Mouse (Mus musculus) ES-Bruce4 (cell line): ENCODE data around the gene Eif3i. TPM values are rescaled to one million over a fixed set of nuclear protein-coding genes. Genes with fewer than 3 reads are reported as not detected.

Experiments
- H3K27ac ChIP-seq: 2 replicates; pipeline ENCODE4 v1.5.1; 2012; ENCODE audit warnings: low read length, inconsistent platforms; ENCODE audit not compliant: insufficient read depth
- H3K27me3 ChIP-seq: 2 replicates; pipeline ENCODE4 v1.6.1; 2012; ENCODE audit warnings: mild to moderate bottlenecking, low read length, inconsistent platforms; ENCODE audit not compliant: control insufficient read depth, poor library complexity, insufficient read depth, severe bottlenecking
- H3K36me3 ChIP-seq: 2 replicates; pipeline ENCODE4 v1.6.1; 2012; ENCODE audit warnings: inconsistent platforms, mild to moderate bottlenecking, low read length, moderate library complexity; ENCODE audit not compliant: control insufficient read depth, poor library complexity, insufficient read depth, severe bottlenecking
- H3K4me1 ChIP-seq: one replicate; pipeline ENCODE4 v1.8.1; 2011; ENCODE audit warnings: low read length; ENCODE audit not compliant: control insufficient read depth, insufficient read depth
- H3K4me3 ChIP-seq: 2 replicates; pipeline ENCODE4 v1.5.1; 2011; ENCODE audit warnings: low read depth, mild to moderate bottlenecking, low read length
- H3K9ac ChIP-seq: 2 replicates; pipeline ENCODE4 v1.6.1; 2012; ENCODE audit warnings: low read depth, mild to moderate bottlenecking, inconsistent platforms; ENCODE audit not compliant: poor library complexity, severe bottlenecking
- H3K9me3 ChIP-seq: replicated peaks from 2 replicates; pipeline ENCODE4 v1.6.1; 2012; ENCODE audit warnings: mild to moderate bottlenecking, low read length, inconsistent platforms; ENCODE audit not compliant: control insufficient read depth, poor library complexity, insufficient read depth, severe bottlenecking
- CTCF ChIP-seq: IDR thresholded peaks from one replicate; pipeline ENCODE4 v1.8.1; 2011; ENCODE audit warnings: low read depth, low read length
- EP300 ChIP-seq: IDR thresholded peaks from 2 replicates; pipeline ENCODE4 v1.6.1; 2011; ENCODE audit warnings: low read depth, low read length; ENCODE audit not compliant: insufficient read depth
- POLR2A ChIP-seq: IDR thresholded peaks from one replicate; pipeline ENCODE4 v1.8.1; 2011; ENCODE audit warnings: low read length; ENCODE audit not compliant: insufficient read depth
- polyA plus RNA-seq: library from polyadenylated mRNA; stranded (reverse); fragments of >200 nt; gene quantifications from 2 replicates; pipeline ENCODE4 v1.2.4, GENCODE M21; 2011; ENCODE audit warnings: low read depth; ENCODE audit not compliant: missing spikeins, insufficient read depth, insufficient read length

The Eif3i gene
- polyA plus RNA-seq, 1 experiment = 252 TPM

GRCm38 (mm10) chr4:129622120-129622802, 21.8 kb upstream of the Eif3i start:
- no peaks in the 10 kb centered on the region for H3K27me3 ChIP-seq
- no peak overlapping the region for H3K4me3 ChIP-seq
- no peak overlapping the region for H3K27ac ChIP-seq
- H3K9ac ChIP-seq = no peak overlapping the region
- H3K36me3 ChIP-seq = peaks cover under 1% of the 10 kb centered on the region; the same call in 1 of the 2 replicates
- no peak for TF ChIP-seq POLR2A
- TF ChIP-seq EP300 = no peak
- no peak for TF ChIP-seq CTCF
- peaks cover 6% of the 10 kb centered on the region for H3K4me1 ChIP-seq
- no peaks in the 10 kb centered on the region for H3K9me3 ChIP-seq

GRCm38 (mm10) chr4:129621283-129621841, 20.9 kb upstream of the Eif3i start:
- Histone ChIP-seq H3K36me3 (no peaks in the 10 kb centered on the region), H3K27ac (no peak overlapping the region), H3K9ac (no peak overlapping the region), H3K9me3 (no peaks in the 10 kb centered on the region), H3K4me1 (peaks cover 6% of the 10 kb centered on the region), H3K27me3 (no peaks in the 10 kb centered on the region), H3K4me3 (no peak overlapping the region)
- no peak for TF ChIP-seq EP300
- no peak for TF ChIP-seq POLR2A
- no peak for TF ChIP-seq CTCF

GRCm38 (mm10) chr4:129620419-129621282, 20.2 kb upstream of the Eif3i start:
- peaks cover 6% of the 10 kb centered on the region for H3K4me1 ChIP-seq
- H3K9me3 ChIP-seq = no peaks in the 10 kb centered on the region
- no peaks in the 10 kb centered on the region for H3K27me3 ChIP-seq
- H3K9ac ChIP-seq = no peak overlapping the region
- TF ChIP-seq POLR2A (no peak), EP300 (no peak), CTCF (no peak)
- no peak overlapping the region for H3K4me3 ChIP-seq
- H3K36me3 ChIP-seq = no peaks in the 10 kb centered on the region
- no peak overlapping the region for H3K27ac ChIP-seq

GRCm38 (mm10) chr4:129618786-129619691, 18.6 kb upstream of the Eif3i start, which contains the start of gene Iqcc:
Gene Iqcc, minus strand, starts transcription at chr4:129619099.
- TF ChIP-seq EP300 (0 out of 2 replicates have a peak, but pooled peaks have one; percentile 13), POLR2A (peak; percentile 96), CTCF (no peak)

GRCm38 (mm10) chr4:129618031-129618430, 17.6 kb upstream of the Eif3i start:
- TF ChIP-seq POLR2A = no peak

More at GRCm38 (mm10) chr4:129618786-129619691, 18.6 kb upstream of the Eif3i start, which contains the start of gene Iqcc:
- no peaks in the 10 kb centered on the region for H3K9me3 ChIP-seq
- H3K27ac ChIP-seq = peak within 1 kb of the TSS; percentile 34
- peak within 1 kb of the TSS; percentile 85 for H3K4me3 ChIP-seq
- no peaks in the 10 kb centered on the region for H3K36me3 ChIP-seq
- peak within 1 kb of the TSS; percentile 76 for H3K9ac ChIP-seq
- no peaks in the 10 kb centered on the region for H3K27me3 ChIP-seq
- H3K4me1 ChIP-seq = peaks cover 2% of the 10 kb centered on the region

More at GRCm38 (mm10) chr4:129618031-129618430, 17.6 kb upstream of the Eif3i start:
- no peak overlapping the region for H3K27ac ChIP-seq
- H3K27me3 ChIP-seq = no peaks in the 10 kb centered on the region
- H3K36me3 ChIP-seq = no peaks in the 10 kb centered on the region
- H3K4me1 ChIP-seq = peaks cover 2% of the 10 kb centered on the region
- H3K4me3 ChIP-seq = peak overlapping the region; percentile 85
- no peaks in the 10 kb centered on the region for H3K9me3 ChIP-seq
- peak overlapping the region; percentile 76 for H3K9ac ChIP-seq
